ENCODE assay signal across 8 mouse cellular contexts in the genomic region with DNA sequence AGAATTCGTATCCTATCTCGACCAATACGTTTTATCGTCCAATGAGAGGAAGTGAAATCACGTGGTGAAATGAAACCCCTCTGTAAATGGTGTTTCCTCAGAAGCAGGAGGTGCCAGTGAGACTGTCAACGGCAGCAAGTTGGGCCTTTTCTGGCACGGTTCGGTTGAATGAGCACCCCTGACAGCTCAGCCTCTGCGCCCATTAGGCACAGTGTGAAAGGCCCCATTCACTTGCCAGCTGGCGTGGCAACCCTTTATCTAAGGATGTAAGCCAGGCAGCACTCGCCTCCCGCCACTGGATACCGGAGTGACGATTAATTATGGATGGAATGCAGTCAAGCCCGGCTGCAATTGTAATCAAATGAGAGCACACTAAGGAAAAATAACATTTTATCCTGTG.
DNase-seq lines count a peak whose midpoint lies in the region; ATAC-seq lines count a peak whose summit lies in the region.

No protein-coding gene starts in this region.

- peak; percentile 95 for ATAC-seq in forebrain, embryonic 15.5 days (replicated peaks)
- peak; percentile 97 for ATAC-seq in neural tube, embryonic 12.5 days (ENCODE audit: low FRiP score, low read depth)
- no peak for ATAC-seq in CD4-positive, CD25-positive, alpha-beta regulatory T cell, adult 4 months

- no peaks in the 10 kb centered on the region for H3K36me3 ChIP-seq in forebrain, embryonic 15.5 days
- H3K36me3 ChIP-seq in neural tube, embryonic 12.5 days, result no peaks in the 10 kb centered on the region

- intact Hi-C loops in heart, postnatal 10 days (cut with DNase I), result loop anchor here (5.0 to 10.0 kb wide), 2 partner anchors 81 to 292 kb away; a partner anchor contains a TSS

- H3K27ac ChIP-seq in forebrain, embryonic 15.5 days (replicated peaks), result peak overlapping the region; percentile 53; the same call in 1 of the 2 replicates
- H3K27ac ChIP-seq in neural tube, embryonic 12.5 days, result no peak overlapping the region

- WGBS in forebrain, embryonic 15.5 days, result 7% methylated on average over 15 of the region's 15 CpGs
- WGBS in neural tube, embryonic 12.5 days, result 20% methylated on average over 15 of the region's 15 CpGs

- H3K27me3 ChIP-seq in forebrain, embryonic 15.5 days, result no peaks in the 10 kb centered on the region
- H3K27me3 ChIP-seq in neural tube, embryonic 12.5 days (replicated peaks), result no peaks in the 10 kb centered on the region

- no peaks in the 10 kb centered on the region for H3K9me3 ChIP-seq in forebrain, embryonic 15.5 days
- no peaks in the 10 kb centered on the region for H3K9me3 ChIP-seq in neural tube, embryonic 12.5 days

- H3K4me3 ChIP-seq in forebrain, embryonic 15.5 days, result peak overlapping the region; percentile 26
- no peak overlapping the region for H3K4me3 ChIP-seq in neural tube, embryonic 12.5 days

- peak; percentile 14 for DNase-seq in ovary, adult 18-20 months (ENCODE audit: low spot score)
- no peak for DNase-seq in ovary, postnatal 10 days (ENCODE audit: low spot score)
- peak; percentile 50 to 61 for DNase-seq in heart, postnatal 10 days
- peak; percentile 16 to 37 for DNase-seq in kidney, postnatal 4 days
- no peak for DNase-seq in thymus, postnatal 0 days (ENCODE audit: low spot score)

- H3K4me2 ChIP-seq in forebrain, embryonic 15.5 days (replicated peaks), result peak overlapping the region; percentile 38
- H3K4me2 ChIP-seq in neural tube, embryonic 12.5 days (replicated peaks), result peak overlapping the region; percentile 44

- no peak overlapping the region for H3K9ac ChIP-seq in forebrain, embryonic 15.5 days (replicated peaks)
- no peak overlapping the region for H3K9ac ChIP-seq in neural tube, embryonic 12.5 days

- H3K4me1 ChIP-seq in forebrain, embryonic 15.5 days, result peaks cover 28% of the 10 kb centered on the region
- peaks cover 3% of the 10 kb centered on the region; the same call in 1 of the 2 replicates for H3K4me1 ChIP-seq in neural tube, embryonic 12.5 days

Comparison
In these comparisons a context has a peak if more than half of its experiments do, and no peak if none do; other contexts are left out.
1. DNase-seq: peak in ovary, adult 18-20 months (single experiment), heart, postnatal 10 days (2 of 2) and kidney, postnatal 4 days (2 of 2); none in ovary, postnatal 10 days (single experiment) and thymus, postnatal 0 days (single experiment).